Mouse (Mus musculus): ENCODE data around the gene Me1. TPM values are rescaled to one million over a fixed set of nuclear protein-coding genes. Genes with fewer than 3 reads are reported as not detected.
A peak's percentile ranks its signal among the peaks of the same experiment; 100 is the strongest.

The Me1 gene
- total RNA-seq (2021), result 10 to 100 TPM; 60.3 to 64.4 TPM

GRCm38 (mm10) chr9:86695818-86696261 is at the start of gene Me1:
Gene Me1, minus strand, starts transcription at chr9:86695953.
- intact Hi-C loops (cut with DNase I), result no loop called here
- DNase-seq, result peak; percentile 47

- intact Hi-C loops (cut with DNase I), result no loop called here
- DNase-seq, result no peak
These were observed 48.3 kb upstream of the Me1 start for GRCm38 (mm10) chr9:86744041-86744440.

DNA sequence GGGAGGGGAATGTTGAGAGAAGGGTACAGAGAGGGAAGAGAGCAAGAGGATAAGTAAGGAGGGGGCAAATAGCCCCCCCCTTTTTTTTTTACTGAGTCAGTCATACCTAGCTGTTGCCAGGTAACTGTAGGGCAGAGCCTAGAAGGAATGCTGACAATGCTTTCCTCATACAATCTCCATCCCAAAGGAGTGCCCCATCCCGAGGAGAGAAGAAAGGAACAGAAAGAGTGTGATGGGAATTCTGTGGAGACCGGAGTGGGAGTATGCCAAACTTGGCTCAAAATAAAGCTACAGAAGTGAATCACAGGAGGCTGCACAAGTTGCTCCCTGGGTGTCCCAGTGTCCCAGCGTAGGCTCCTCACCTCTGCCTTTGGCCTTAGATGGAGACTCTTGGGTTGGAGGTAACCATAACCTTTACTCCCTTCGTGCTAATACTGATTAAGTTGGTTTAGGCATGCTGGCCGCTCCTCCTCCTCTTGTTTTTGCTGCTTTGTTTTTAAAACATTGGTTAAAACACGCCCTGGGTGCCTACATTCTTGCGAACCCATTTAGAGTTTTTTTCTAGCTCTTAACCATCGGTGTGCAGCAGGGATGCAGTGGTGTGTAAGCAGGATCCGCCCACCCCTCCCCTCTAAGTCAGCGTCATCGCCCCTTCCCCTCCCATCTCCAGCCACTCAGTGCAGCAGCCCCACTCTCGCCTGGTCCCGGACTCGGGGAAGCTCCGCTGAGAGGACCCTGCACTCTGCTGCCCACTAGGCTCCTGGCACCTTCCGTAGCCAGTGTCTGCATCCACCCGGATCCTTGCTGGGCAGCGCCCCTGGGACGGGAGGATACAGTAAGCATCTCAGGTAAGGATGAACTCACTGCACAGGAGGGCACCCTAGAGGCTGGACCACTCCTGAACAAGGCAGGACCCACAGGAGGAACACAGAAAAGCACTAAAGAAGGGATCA is 47.5 kb upstream of the Me1 start, which contains the start of gene Prss35:
Prss35 (plus strand) TSS at position 691 of the 953 bp plus-strand sequence.
- intact Hi-C loops (cut with DNase I), result no loop called here
- DNase-seq, result peak; percentile 60

GRCm38 (mm10) chr9:86739971-86740370 is 44.2 kb upstream of the Me1 start:
- DNase-seq, result no peak
- intact Hi-C loops (cut with DNase I), result no loop called here

DNA sequence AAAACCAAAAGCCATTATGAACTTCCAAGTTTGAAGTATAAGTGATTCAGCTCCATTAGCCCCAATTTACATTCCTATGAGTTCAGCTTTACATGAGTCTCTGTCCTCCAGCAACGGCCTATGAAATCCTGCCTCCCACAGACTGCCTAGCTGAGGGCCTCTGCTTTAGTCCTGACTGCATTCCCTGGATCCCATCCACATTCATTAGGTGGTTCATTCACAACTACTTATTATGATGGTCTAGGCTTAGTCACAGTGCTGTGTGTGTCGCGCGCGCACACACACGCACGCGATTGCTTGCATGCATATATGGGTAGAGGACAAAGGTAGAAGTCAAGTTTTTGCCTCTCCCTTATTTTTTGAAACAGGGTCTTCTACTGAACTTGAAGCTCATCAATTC is 43.0 kb upstream of the Me1 start:
- DNase-seq, result no peak
- intact Hi-C loops (cut with DNase I), result no loop called here

GRCm38 (mm10) chr9:86738067-86738466 is 42.3 kb upstream of the Me1 start:
- no peak for DNase-seq
- intact Hi-C loops (cut with DNase I), result no loop called here

- no peak for DNase-seq
- intact Hi-C loops (cut with DNase I), result no loop called here
These were observed 41.2 kb upstream of the Me1 start for GRCm38 (mm10) chr9:86736991-86737390.

DNA sequence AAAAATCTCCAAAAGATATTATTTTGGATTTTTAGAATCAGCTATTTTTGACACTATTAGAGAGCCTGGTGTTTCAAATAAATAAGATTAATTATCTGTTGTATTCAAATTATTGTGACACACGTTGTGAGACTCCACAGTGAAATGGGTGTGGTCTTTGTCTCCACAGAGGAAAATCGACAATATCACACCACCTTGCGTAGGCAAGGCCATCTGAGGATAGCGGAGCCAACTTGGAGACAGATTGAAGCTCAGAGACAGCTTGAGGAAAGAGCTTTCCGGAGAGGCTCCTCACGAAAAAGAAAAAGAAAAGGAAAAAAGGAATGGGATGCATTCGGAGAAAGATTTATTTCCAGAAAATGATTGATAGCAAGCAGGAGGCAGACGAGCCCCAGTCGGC is 39.0 kb upstream of the Me1 start:
- intact Hi-C loops (cut with DNase I), result no loop called here

DNA sequence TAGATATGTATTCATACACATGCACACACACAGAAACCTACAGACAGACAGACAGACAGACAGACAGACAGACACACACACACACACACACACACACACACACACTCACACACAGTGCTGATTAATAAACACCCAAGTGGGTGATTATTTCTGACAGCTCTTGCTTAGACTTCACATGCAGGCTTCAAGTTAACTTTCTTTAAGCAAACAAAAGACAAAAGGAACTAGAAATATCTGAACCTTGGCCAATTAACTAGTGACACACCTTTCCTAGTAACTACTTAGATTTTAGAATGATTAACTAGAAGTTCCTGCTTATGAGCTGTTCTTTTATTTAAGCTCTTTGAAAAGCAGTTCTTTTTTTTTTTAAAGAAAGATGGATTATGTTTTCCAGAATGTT is 38.6 kb upstream of the Me1 start:
- no peak for DNase-seq
- intact Hi-C loops (cut with DNase I), result no loop called here

More for the DNA sequence above, 39.0 kb upstream of the Me1 start:
- DNase-seq, result no peak

DNA sequence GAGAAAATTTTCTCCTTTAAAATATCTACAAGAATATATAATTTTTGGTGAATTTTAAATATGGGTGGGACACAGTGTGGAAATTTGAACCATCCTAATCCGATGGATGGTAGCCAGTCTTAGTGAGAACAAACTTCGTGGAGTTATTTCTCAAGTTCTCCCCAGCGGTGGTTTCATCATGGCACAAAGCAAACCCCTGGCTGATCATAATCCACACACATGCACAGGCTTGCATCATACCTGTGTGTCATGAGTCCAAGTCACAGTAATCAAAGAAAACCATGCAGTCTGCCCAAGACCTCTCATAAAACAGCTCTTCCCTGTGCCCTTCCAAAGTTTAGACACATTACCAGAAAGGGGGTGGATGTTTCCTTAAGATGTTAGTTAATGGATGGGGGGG is 34.1 kb upstream of the Me1 start:
- intact Hi-C loops (cut with DNase I), result no loop called here
- DNase-seq, result no peak

GRCm38 (mm10) chr9:86729084-86729483 is 33.3 kb upstream of the Me1 start:
- DNase-seq, result no peak
- intact Hi-C loops (cut with DNase I), result no loop called here

DNA sequence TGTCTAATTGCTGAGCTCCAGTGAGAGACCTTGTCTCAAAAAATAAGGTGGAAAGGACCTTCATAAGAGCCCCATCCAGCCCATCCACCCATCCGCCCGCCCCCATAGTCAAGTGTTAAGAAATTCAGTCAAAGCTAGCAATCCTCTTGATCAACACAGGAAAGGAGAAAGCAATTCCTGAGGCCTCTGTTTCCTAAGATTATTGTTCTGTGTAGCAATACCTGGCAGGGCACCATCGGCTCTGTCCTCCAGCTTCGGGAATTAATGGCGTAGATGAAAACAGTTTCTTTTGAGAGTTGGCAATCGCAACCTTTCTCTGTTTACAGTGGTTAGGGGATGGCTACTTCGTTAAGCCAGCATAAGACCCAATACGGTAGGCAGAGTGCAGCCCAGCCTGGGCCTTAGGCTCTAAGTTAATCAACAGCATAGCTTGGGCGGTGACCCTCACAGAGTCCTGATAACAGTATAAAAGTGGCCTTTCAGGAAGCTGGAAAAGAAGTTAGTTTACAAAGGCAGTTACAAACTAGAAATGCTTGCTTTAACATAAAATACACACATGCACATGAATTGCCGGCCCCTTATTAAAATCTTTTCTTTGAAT is 32.6 kb upstream of the Me1 start:
- DNase-seq, result no peak
- intact Hi-C loops (cut with DNase I), result no loop called here

DNA sequence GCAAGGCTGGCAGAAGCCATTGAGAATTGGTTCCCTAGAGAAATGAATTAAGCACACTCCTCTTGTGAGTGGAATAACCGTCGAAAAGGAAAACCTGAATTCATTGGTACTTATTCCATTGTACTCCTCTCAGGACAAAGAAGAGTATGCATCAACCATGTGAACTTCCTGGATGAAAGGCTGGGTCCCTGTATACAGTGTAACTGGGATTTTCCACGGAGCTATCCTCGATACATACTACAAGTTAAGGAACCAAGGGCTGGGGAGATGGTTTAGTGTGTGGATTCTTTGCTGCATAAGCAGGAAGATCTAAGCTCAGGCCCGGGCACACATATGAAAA is 30.6 kb upstream of the Me1 start:
- intact Hi-C loops (cut with DNase I), result no loop called here
- no peak for DNase-seq

DNA sequence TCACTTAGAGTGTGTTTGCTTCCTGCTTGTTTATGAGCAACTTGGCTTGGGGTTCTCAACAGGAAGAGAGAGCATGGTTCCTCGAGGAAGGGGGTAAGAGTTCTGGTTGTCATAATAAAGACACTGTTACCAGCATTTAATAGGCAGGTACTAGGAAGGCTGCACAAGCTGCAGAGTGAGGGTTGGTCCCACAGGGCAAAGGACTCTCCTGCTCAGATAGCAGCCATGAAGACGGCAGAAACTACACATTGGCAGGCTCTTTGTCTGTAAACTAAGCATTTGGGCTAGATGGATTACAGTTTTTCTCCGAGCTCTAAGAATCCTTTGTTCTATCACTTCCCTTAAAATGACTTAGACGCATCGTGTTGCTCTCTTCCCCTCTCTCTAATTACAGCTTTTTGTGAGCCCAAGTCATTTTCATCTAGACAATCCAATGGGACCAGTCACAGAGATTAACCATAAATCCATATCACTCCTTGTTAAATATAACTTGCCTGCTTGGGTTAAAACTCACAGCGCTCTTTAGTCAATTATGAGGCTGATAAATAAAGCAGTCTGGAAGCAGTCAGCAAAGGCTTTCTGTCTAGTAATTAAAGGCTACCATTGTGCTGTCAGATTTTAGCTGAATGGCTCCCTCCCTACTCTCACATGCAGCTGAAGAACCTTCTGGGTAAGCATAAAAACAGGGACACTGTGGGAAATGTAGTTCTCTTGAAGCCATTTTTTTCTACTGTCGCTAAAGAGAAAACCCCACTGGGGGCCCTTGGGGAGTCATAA is 30.0 kb upstream of the Me1 start:
- DNase-seq, result no peak

GRCm38 (mm10) chr9:86725066-86725465 is 29.3 kb upstream of the Me1 start:
- intact Hi-C loops (cut with DNase I), result no loop called here
- DNase-seq, result no peak

More for the DNA sequence above, 30.0 kb upstream of the Me1 start:
- intact Hi-C loops (cut with DNase I), result no loop called here

DNA sequence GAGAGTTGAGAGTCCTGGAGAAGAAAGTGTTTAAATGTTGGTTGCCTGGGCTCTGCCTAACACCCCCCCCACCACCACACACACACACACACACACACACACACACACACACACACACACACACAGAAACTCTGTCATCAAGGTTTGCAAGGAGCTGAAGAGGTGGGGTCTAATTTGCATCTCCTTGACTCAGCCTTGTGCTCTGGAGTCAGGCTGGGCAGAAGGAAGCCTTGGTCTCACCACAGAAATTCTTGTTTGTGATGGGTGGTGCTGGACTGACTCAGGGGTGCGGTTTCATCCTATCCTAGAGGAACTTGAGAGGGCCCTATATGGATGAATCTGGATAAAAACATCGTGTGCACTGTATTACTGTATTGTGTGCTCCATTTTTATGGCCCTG is 25.0 kb upstream of the Me1 start:
- DNase-seq, result no peak
- intact Hi-C loops (cut with DNase I), result no loop called here

DNA sequence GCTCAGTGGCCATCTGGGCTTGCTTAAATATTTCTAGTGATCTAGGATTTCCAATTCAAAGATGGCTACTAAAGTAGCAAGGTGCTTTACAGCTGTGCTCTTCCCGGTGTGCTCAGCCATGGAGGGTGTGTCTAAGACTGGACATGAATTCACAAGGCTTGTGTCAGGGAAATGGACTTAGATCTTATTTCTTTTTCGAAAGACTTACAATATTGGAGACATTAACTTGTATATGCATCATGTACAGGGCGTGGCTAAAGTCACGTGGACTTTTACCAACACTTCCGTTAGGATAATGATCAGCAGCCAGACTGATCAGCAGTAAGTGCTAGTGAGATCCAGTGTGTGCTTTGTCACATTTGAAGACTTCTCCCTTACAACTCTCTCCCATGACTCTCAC is 24.5 kb upstream of the Me1 start:
- DNase-seq, result no peak
- intact Hi-C loops (cut with DNase I), result no loop called here

DNA sequence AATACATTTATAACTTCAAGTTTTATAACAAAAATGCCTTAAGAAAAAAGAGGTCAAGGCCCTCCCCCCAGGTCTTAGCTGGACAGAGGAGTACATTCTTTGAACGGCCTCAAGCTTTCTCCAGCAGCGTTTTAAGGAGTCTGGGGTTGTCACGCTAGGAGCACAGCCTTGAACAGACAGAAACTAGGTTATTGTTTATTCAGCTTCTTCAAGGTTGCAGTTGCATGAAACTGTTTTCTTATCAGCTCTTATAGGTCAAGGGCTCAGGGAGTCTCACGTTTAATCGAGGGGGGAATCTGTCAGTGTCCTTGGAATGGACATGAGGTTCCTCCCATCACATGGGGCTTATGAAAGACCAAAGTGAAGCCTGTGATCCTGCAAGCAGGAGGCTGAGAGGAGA is 21.4 kb upstream of the Me1 start:
- DNase-seq, result no peak
- intact Hi-C loops (cut with DNase I), result no loop called here

- DNase-seq, result no peak
- intact Hi-C loops (cut with DNase I), result no loop called here
These were observed 20.8 kb upstream of the Me1 start for GRCm38 (mm10) chr9:86716540-86716939.

DNA sequence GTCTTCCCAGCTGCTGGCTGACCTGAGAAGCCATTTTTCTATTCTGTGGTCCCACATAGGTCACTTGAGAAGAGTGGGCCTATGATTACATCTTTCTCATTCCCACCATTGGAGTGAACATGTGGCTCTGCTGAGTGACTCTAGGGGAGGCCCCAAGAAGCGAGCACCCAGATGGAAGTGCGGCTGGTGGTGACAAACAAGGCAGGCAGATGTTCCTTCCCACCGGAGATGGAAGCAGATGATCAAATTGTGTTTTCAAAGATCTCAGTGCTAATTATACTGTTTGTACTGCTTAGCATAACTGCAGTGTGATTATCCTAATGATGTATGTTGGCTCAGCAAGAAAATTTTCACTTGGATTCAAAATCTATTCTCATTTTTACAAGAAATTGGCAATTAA is 18.3 kb upstream of the Me1 start:
- DNase-seq, result no peak
- intact Hi-C loops (cut with DNase I), result no loop called here

- intact Hi-C loops (cut with DNase I), result no loop called here
- DNase-seq, result no peak
These were observed 16.9 kb upstream of the Me1 start for GRCm38 (mm10) chr9:86712648-86713047.

Measured in left cerebral cortex, postnatal 4 days (tissue).